Mouse (Mus musculus) ovary, postnatal 14 days (tissue): ENCODE data around the gene Med1.
A peak's percentile ranks its signal among the peaks of the same experiment; 100 is the strongest.

Experiments
- DNase-seq: peaks from one replicate; pipeline ENCODE4 v3.0.0; 2022; ENCODE audit warnings: low spot score

Med1 gene

GRCm38 (mm10) chr11:98149304-98149750 is 43.8 kb downstream of the Med1 start:
- peak; percentile 94 for DNase-seq

GRCm38 (mm10) chr11:98148551-98149301 is 44.4 kb downstream of the Med1 start:
- no peak for DNase-seq

GRCm38 (mm10) chr11:98145856-98146255 is 47.2 kb downstream of the Med1 start:
- no peak for DNase-seq

DNA sequence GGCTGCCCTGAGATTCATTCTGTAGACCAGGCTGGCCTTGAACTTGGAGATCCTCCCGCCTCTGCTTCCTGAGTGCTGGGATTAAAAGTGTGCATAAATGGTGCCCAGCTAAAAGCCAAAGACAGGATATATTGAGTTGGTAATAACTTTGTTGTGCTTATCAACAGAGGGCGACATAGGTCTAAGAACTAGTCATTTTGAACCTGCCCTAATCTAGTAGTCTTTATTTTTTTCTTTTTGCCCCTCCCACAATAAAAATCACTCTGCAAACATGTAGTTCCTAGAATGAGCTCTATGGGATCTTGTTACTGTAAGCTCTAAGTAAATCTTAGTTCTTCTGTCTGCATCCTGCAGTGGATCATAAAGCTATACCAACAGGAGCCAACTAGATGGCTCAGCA is 50.5 kb downstream of the Med1 start:
- no peak for DNase-seq

- DNase-seq, result no peak
These were observed 54.2 kb downstream of the Med1 start for GRCm38 (mm10) chr11:98138894-98139293.

DNA sequence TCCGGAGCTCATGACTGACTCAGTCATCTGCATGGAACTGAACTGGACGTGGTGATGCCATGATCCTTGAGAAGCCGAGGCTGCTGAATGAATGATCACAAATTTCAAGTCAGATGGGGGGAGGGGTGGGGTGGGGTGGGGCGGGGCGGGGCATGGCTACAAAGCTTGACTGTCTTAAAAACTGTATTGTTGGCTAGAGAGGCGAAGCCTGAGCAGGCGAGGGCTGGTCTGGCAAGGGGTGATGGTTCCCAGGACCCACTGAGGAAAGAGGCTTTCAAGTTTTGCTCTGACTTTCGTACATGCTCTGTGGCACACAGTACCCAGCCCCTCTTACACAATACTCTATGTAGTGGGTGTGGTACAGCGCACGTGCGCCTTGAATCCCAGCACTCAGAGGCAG is 55.3 kb downstream of the Med1 start:
- DNase-seq, result no peak

GRCm38 (mm10) chr11:98134951-98135350 is 58.1 kb downstream of the Med1 start:
- no peak for DNase-seq

GRCm38 (mm10) chr11:98123424-98123823 is 69.7 kb downstream of the Med1 start:
- no peak for DNase-seq

GRCm38 (mm10) chr11:98114363-98114762 is 78.7 kb downstream of the Med1 start:
- DNase-seq, result no peak

GRCm38 (mm10) chr11:98113504-98113903 is 79.6 kb downstream of the Med1 start:
- no peak for DNase-seq

- no peak for DNase-seq
These were observed 83.4 kb downstream of the Med1 start for GRCm38 (mm10) chr11:98109706-98110105.
